Mouse (Mus musculus) small intestine, adult 2 months (tissue): ENCODE measurements around the gene Svbp.

Experiments
- CTCF ChIP-seq: fragments of 200-500 bp; IDR thresholded peaks from 2 replicates; pipeline ENCODE4 v1.5.1; 2012; ENCODE audit warnings: low read depth, mild to moderate bottlenecking, control low read depth, inconsistent platforms, low read length, moderate library complexity, mixed read lengths; ENCODE audit not compliant: insufficient replicate concordance, insufficient read length; ENCODE audit errors: extremely low read depth
- POLR2A ChIP-seq: fragments of 200-500 bp; IDR thresholded peaks from 2 replicates; pipeline ENCODE4 v1.6.1; 2012; ENCODE audit warnings: low read depth, mild to moderate bottlenecking, control low read depth, inconsistent platforms, low read length, moderate library complexity

DNA sequence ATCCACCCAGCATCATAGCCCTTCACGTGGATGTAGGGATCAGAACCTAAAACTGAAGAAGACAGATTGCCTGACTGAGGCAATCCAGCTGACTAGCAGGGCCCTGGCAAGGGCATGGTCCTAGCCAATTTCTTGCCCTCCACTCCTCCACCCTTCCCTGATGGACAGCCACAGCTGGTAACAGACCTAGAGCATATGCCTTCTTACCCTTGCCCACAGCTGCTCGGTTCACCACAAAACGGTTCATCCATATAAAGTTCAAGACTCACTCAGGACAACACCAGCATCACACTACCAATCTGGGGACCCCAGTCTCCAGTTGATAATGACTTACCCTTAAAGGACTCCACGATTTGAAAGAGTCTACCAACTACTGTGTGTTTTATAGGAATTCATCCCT is 9.3 kb upstream of the Svbp start:
- TF ChIP-seq CTCF (no peak), POLR2A (no peak)
